Mouse (Mus musculus) frontal cortex, adult (tissue): Measurements from ENCODE around the gene Pih1d2.
"Not testable (repeated sequence)": the region's sequence is repeated elsewhere in the genome, so short reads cannot be mapped to it uniquely, and the experiment has no call there.

Experiments
- ATAC-seq: cut with Nextera tagmentation; 2 replicates; pipeline ENCODE4 v1.9.2; 2017; ENCODE audit warnings: mild to moderate bottlenecking, moderate library complexity, mixed read lengths; ENCODE audit not compliant: low TSS enrichment

Gene Pih1d2

DNA sequence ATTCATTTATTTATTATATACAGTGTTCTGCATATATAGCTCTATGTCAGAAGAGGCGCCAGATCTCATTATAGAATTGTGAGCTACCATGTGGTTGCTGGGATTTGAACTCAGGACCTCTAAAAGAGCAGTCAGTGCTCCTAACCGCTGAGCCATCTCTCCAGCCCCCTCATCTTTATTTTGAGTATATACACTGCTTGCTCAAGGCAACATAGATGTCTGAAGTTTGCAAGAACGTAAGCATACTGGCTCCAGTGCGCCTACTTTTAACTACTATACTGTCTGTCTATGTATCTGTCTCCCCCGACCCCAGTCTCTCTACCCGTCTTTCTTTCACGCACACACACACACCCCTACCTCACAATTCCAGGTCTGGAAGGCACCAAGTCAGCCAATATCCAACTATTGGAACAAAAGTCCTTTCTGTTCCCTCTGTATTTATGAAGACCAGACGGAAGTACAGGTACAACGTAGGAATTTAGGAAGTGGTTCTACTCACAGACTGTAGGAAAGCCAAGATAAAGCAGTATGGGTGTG, 741 bp downstream of the Pih1d2 start:
- ATAC-seq, result no peak

DNA sequence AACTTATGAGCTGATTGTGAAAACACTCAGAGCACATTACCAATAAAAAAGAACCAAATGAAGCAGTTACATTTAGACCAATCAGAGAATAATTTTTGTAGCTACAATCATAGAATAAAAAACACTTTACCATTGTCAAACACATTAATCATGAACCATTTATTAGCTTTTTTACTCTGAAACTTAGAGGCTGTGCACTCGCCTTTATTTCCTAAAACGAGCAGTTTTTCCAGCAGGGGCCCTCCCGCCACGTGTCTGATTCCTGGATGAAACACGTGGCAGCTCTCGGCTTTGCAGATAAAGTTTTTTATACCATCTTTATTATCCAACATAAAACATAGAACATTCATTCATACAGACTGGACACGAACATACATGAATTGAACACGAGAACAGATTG, 13.8 kb downstream of the Pih1d2 start:
- ATAC-seq, result not testable (repeated sequence)

DNA sequence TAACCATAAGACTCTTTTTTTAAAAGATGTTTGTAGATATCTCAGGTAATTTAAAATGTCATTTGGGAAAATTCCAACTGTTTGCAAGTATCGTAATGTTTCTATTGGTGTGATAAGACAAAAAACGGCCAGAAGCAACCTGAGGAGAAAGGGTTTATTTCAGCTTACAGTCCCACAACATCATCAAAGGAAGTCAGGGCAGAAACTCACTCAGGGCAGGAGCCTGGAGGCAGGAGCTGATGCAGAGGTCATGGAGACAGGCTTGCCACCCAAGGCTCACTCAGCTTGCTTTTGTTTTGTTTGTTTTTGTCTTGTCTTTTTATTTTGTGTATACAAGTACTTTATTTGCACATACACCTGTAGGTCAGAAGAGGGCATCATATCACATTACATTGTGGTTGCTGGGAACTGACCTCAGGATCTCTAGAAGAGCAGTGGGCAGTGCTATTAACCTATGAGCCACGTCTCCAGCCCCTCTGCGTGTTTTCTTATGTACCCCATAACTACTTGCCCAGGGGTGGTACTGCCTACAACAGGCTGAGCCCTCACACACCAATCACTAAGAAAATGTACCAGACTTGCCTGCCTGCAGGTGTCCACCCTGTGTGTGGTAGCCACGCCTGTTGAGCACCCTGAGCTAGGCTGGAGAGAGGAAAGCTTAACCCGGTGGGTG, 15.0 kb downstream of the Pih1d2 start:
- no peak for ATAC-seq

DNA sequence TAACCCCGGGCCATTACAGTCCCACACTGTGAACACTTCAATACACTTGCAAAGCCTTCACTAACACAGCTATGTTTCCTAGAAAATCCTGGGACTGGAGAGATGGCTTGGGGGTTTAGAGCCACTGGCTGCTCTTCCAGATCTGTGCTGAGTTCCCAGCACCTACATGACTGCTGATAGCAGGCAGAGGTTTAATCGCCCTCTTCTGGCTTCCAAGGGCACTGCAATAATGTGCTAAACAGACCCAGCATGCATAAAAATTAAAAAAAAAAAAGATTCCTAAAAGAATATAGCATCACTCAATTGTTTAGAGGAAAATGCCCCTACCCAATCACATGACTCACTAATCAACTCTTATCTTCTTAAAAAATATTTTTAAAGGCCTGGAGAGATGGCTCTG, 15.9 kb downstream of the Pih1d2 start:
- no peak for ATAC-seq

DNA sequence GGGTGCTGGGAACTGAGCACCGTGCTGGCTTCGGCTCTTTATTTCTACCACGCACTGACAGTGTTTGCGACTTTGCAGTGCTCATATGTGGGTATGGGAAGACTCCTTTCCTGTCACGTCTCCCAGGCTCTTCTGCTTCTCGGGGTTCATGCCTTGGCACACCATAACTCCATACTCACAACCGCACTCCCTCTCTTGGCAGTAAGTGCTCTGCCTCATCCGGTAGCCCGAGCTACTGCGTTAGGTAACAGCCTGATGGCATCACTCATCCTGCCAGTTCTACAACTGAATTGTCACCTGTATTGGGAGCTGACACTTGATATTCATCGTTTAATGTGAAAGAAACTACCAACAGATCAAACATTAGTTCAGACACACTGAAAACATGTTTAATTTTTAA, 17.1 kb downstream of the Pih1d2 start:
- no peak for ATAC-seq

DNA sequence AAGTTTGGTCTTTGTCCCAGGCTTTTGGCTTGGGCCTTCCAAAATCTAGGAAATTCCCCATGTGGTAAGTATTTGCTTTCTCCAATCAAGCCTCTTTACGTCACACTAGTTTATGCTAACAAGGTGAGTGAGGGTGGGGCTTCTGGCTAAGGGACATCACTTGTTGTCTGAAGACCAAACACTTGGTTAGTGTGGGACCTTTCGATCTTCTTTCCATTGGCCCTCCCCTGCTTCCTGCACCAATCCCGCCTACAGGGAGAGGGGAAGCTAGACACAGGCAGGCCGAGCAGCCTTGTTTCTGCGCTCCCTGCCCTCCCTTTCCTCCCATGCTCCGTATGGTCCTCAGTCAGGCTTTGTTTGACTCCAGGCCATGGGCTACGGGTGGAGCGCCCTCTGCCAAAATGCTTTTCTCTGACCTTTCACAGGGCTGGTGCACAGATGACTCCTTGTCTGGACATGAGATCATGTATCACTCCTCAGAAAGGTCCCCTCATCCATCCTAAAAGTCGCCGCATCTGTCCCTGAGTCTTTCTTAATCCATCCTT, 29.8 kb downstream of the Pih1d2 start:
- ATAC-seq, result no peak

DNA sequence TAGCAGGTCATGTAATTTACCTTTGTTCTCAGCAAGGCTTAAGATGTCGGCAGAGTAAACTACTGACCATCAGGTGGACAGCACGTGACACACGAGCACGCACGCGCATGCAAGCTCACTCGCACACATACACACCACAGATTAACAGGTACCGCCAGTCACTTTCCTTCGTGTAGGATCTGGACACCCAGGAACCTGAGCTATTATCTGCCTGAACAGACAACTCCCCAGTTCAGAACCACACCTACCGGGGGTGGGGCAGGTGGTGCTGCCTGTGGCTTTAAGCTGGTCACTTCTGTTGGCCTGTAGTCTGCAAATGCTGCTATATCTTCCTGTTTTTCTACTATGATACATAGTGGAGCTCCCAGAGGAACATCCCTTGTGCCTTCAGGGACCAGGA, 33.4 kb downstream of the Pih1d2 start:
- no peak for ATAC-seq

DNA sequence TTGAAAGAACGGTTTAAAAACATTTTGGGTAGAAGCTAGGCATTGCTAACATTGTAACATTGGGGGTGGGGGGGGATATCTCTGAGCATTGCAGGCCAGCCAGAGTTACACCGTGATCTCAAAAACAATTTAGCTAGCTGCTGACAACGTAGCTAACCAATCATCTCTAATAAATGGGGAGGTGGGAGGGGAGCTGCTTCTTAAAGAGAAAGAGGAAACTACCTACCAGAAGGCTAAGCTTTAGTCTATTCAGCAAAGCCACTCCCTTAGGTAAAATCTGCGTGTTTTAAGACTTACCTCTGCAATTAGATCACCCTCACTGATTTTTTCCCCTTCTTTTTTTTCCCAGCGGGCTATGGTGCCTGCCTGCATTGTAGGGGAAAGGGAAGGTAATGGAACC, 41.3 kb downstream of the Pih1d2 start:
- no peak for ATAC-seq

DNA sequence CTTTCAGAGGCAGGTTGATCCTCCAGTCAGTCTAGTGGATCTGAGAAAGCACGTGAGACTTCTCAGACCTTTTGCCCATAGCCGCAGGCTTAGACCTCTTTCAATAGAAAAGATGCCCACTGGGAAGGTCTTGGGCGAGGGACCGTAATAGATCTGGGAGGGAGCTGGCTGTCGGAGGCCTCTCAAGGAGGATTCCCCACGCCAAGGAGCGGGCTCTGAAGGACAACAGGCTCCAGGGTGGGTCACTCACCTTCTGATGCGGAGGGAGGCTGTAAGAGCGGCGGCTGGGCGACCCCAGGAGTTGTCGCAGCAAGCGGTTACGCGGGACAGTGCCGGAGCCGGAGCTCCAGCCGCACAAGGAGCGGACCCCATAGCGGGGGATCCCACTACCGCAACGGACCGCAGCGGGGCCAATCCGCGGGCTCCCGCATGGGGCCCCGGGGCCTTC, 41.8 kb downstream of the Pih1d2 start:
- ATAC-seq, result peak; percentile 29; the same call in 1 of the 2 replicates

DNA sequence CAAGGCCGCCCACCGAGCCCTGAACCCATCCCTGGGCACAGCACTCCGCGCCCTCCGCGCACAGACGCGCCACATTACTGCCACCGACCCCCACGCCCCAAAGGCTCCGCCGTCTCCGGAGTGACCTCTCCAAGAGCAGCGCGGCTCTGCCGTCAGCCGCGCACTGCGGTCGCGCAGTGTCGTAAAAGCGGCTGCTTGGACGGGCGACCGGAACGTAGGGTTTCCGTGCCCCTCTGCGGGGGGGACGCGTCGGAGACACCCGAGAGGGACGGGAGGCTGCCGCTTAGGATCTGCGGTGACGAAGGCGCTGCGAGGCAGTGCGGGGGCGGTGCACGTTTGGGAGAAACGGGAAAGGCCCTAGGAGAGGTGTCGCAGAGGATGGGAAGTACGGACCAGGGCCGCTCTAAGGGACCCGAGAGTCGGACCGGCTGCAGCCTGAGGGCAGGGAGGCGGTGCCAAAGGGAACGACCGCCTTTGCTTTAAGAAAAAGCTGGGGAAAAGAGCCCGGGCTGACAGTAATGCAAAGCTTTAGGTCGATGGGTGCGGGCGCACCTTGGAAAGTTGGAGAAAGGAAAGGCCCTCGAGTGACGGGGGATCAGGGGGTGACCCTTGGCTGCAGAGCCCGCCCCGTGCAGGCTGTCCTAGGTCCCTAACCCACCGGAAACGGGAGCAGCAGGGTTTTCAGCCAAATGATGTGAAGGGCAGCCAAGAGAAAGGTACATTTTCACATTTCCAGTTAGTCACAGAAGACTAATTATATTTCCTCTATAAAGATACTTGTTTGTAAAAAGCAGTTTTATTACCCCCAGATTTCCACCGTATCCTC, 42.5 kb downstream of the Pih1d2 start, which contains the start of gene Dlat:
Dlat (minus strand) TSS at position 389 of the 826 bp plus-strand sequence.
- ATAC-seq, result peak; percentile 85

DNA sequence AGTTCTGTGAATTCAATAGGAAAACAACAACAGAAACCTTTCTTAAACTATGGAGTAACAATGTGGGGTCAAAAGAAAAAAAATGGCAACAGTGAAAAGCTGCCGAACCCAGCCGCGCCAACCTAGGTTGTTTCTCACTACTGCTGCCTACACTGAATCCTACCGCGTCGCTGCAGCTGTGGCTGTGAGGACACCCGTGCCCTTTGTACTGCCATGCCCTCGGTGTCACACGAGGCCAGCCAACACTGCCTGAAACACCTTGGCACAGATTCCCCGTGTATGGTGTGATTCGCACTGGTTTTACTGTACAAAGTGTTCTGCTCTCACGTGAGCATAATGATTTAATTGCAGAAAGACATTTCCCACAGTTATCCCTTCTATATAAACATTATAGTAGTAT, 43.3 kb downstream of the Pih1d2 start:
- no peak for ATAC-seq

DNA sequence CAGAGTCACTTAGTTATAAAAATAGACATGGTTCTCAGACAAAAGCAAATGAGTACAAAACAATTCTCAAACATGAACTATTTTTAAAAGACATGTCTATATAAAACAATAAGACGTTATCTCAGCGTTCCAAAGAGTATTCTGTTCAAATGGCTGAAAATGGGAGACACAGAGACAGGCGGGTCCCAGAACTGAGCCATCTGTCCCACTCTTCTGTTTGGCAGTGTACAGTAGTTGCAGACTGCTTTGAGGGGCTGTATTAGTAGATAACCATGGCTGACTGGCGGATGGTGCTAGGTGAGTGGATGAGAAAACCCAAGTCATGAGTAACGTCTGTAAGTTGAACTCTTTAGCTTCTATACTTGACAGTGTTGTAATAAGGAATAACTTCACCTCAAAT, 47.7 kb downstream of the Pih1d2 start:
- ATAC-seq, result no peak

DNA sequence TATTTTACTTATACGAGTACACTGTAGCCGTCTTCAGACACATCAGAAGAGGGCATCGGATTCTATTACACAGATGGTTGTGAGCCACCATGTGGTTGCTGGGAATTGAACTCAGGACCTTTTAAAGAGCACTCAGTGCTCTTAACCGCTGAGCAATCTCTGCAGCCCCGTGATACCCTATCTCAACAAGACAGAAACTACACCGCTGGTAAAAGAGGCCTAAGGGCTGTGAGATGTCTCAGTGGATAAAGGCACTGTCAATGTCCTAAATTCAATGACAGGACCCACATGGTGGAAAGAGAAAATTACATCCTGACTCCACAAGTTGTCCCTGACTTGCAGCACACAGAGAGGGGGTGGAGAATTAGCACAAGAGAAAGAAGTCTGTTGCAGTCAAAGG, 49.3 kb downstream of the Pih1d2 start:
- ATAC-seq, result no peak

DNA sequence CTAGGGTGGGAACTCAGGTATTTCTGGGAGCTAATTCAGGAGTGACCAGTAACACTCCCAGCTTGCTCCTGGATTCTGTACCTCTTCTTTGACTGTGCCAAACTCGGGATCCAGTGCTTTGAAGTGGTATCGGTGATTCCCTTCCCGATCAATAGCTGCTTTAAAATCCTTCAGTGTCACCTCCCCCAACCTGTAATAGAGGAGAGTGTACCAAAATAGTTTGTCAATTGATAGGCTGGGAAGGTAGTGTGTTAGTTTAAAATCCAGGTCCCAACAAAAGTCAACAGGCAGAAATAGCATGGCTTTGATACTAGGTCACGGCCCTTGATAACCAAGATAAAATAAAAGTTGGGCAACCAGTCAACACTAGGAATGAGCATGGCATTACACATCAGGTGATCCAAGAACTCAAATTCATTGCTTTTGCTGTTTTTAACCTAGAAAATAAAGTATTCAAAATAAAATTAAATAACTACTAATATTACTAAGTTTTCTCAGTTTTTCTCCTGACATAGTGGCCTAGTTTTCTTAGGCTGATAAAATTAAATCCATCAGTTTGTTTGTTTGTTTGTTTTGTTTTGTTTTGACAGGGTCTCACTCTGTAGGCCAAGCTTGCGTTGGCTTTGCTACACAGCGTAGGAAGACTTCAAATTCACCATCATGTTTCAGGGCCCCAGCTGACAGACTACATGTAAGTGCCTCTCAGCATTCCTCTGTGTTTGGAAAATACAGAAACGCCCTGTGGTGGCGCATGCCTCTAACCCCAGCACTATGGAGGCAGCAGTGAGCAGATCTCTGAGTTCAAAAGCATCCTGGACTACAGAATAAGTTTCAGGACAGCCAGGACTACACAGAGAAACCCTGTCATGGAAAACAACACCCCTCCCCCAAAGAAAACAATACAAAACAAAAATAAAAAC, 50.7 kb downstream of the Pih1d2 start:
- ATAC-seq, result no peak

DNA sequence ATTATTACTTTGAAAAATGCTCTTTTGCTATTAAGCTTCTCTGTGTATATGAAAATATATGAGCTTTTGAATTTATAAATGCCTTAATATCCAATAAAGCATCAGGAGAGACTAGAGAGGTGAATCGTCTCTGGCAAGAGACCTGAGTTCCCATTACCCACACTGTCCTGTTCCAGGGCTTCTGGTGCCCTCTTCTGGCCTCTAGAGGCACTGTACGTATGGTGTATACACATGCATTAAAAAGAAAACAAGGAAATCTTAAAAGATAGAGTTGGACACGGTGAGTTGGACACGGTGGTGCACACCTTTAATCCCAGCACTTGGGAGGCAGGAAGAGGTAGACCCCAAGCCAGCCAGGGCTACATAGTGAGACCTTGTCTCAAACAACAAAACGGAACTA, 53.6 kb downstream of the Pih1d2 start:
- 0 out of 2 replicates have a peak, but pooled peaks have one; percentile 65 for ATAC-seq
